Mouse (Mus musculus): ENCODE data around the gene Ppp4r1.

DNA sequence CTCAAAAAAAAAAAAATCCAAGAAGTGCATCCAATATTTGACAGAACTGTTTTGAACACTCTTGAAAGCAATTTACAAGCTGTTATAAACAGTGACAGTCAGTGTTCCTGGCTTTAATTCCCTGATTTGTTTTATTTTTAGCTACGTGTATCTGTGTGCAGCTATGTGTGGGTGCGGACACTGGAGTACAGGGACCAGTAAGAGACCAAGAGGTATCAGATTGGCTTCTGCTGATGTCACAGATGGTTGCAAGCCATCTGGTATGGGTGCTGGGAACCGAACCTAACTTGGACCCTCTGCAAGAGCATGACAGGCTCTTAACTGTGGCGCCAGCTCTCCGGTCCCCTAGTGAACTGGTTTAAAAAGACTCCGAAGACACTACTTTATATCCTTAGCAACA, 29.2 kb upstream of the Ppp4r1 start:
- TF ChIP-seq CTCF (IDR thresholded peaks at IDR 0.05; ENCODE audit: control insufficient read depth, insufficient read depth, insufficient replicate concordance, low read depth, low read length) = no peak
- TF ChIP-seq POLR2A (IDR thresholded peaks at IDR 0.05; ENCODE audit: control insufficient read depth, low read depth, low read length) = no peak

All from testis, adult 2 months (tissue).